Mouse (Mus musculus) heart, embryonic 11.5 days (tissue): ENCODE data around the gene Mark2. TPM values are rescaled to one million over a fixed set of nuclear protein-coding genes. Genes with fewer than 3 reads are reported as not detected.
A peak's percentile ranks its signal among the peaks of the same experiment; 100 is the strongest.
"Not testable (repeated sequence)": the region's sequence is repeated elsewhere in the genome, so short reads cannot be mapped to it uniquely, and the experiment has no call there.

Experiments
- ATAC-seq: fragments of 200-750 bp; cut with Nextera tagmentation; replicated peaks from 2 replicates; pipeline ENCODE4 v1.8.0; 2017; ENCODE audit warnings: moderate library complexity; ENCODE audit not compliant: insufficient number of reproducible peaks, low FRiP score, low TSS enrichment
- H3K27ac ChIP-seq: fragments of 300-500 bp; sonication (generic); 2 replicates; pipeline ENCODE4 v1.5.1; 2014; ENCODE audit warnings: mild to moderate bottlenecking, low read depth, low read length
- H3K27me3 ChIP-seq: fragments of 300-500 bp; sonication (generic); 2 replicates; pipeline ENCODE4 v1.6.1; 2014; ENCODE audit warnings: mild to moderate bottlenecking, low read length, mixed read lengths; ENCODE audit not compliant: control insufficient read depth, insufficient read depth
- H3K36me3 ChIP-seq: fragments of 300-500 bp; sonication (generic); 2 replicates; pipeline ENCODE4 v1.6.1; 2014; ENCODE audit warnings: mild to moderate bottlenecking, low read length, moderate library complexity, mixed read lengths; ENCODE audit not compliant: control insufficient read depth, insufficient read depth
- H3K4me1 ChIP-seq: fragments of 300-500 bp; sonication (generic); 2 replicates; pipeline ENCODE4 v1.6.1; 2014; ENCODE audit warnings: low read length; ENCODE audit not compliant: control insufficient read depth, insufficient read depth
- H3K4me2 ChIP-seq: fragments of 300-500 bp; sonication (generic); 2 replicates; pipeline ENCODE4 v1.6.1; 2014; ENCODE audit warnings: mild to moderate bottlenecking, moderate library complexity
- H3K4me3 ChIP-seq: fragments of 300-500 bp; sonication (generic); 2 replicates; pipeline ENCODE4 v1.5.1; 2014; ENCODE audit warnings: low read depth, low read length
- H3K9ac ChIP-seq: fragments of 300-500 bp; sonication (generic); 2 replicates; pipeline ENCODE4 v1.6.1; 2014; ENCODE audit warnings: mild to moderate bottlenecking, low read depth, low read length, moderate library complexity
- H3K9me3 ChIP-seq: fragments of 300-500 bp; sonication (generic); replicated peaks from 2 replicates; pipeline ENCODE4 v1.6.1; 2016; ENCODE audit warnings: low read length; ENCODE audit not compliant: control insufficient read depth
- WGBS: fragments of 180-500 bp; shearing (Covaris S2); extraction: QIAGEN DNeasy Blood & Tissue Kit; methylation state at CpG from one replicate; pipeline ENCODE4 v1.1.7; 2014; ENCODE audit not compliant: insufficient replicate concordance; 5-methylcytosine and 5-hydroxymethylcytosine counted together
- polyA plus RNA-seq: library from polyadenylated mRNA; unstranded; fragments of >200 nt; fragmentation: Nextera tagmentation; extraction: Ambion mirVana; gene quantifications from 2 replicates; pipeline ENCODE4 v1.2.1, GENCODE M21; 2014

Mark2 gene
- polyA plus RNA-seq, 1 experiment from 2014 or later: 34.5 TPM

DNA sequence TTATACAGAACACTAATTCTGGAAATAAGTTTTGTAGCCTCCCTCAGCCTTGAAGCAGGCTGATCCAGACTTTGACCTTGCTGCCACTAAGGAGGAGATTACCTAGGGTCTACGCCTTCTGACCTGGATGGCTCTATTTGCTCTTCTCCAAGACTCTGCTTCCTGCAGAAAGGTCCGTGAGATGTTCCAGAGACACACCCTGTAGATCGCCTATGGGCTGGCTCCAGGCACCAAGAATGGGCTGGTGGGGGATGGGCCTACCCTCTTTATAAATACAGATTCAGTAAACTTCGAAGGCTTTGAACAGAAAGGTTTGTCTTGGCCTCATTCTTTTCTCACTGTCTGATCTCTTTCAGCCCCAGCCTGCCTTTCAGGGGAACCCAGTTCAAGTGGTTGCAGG lies 27.8 kb upstream of the Mark2 start:
- peaks cover 27% of the 10 kb centered on the region for H3K36me3 ChIP-seq
- not testable (repeated sequence) for H3K27ac ChIP-seq, H3K9me3 ChIP-seq, H3K4me2 ChIP-seq, H3K27me3 ChIP-seq, H3K4me3 ChIP-seq, H3K4me1 ChIP-seq, H3K9ac ChIP-seq, ATAC-seq
- 78% methylated on average over 4 of the region's 4 CpGs for WGBS

DNA sequence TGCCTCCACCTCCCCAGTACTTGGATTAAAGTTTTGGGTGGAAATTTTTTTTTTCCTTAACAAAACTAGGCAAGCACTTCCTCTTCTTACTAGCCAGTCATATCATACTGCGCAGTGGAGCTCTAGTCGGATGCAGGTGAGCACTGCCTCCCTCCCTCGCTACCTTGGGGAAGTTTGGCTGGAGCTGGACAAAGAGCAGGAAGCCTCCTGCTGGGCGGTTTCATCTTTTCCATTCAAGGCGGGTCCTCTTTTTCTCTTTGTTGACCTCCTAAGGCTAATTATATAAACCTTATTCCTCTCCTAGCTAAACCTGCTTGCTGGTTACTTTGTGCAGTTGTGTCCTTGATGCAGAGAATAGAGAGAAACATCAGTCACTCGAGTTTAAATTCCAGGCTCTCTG lies 12.0 kb upstream of the Mark2 start:
- H3K9me3 ChIP-seq: no peaks in the 10 kb centered on the region
- H3K4me2 ChIP-seq: no peak overlapping the region
- 54% methylated on average over 6 of the region's 6 CpGs for WGBS
- H3K27ac ChIP-seq: no peak overlapping the region
- H3K4me1 ChIP-seq: no peaks in the 10 kb centered on the region
- H3K36me3 ChIP-seq: peaks cover 12% of the 10 kb centered on the region
- no peak overlapping the region for H3K4me3 ChIP-seq
- H3K27me3 ChIP-seq: no peaks in the 10 kb centered on the region
- H3K9ac ChIP-seq: no peak overlapping the region
- ATAC-seq: no peak

DNA sequence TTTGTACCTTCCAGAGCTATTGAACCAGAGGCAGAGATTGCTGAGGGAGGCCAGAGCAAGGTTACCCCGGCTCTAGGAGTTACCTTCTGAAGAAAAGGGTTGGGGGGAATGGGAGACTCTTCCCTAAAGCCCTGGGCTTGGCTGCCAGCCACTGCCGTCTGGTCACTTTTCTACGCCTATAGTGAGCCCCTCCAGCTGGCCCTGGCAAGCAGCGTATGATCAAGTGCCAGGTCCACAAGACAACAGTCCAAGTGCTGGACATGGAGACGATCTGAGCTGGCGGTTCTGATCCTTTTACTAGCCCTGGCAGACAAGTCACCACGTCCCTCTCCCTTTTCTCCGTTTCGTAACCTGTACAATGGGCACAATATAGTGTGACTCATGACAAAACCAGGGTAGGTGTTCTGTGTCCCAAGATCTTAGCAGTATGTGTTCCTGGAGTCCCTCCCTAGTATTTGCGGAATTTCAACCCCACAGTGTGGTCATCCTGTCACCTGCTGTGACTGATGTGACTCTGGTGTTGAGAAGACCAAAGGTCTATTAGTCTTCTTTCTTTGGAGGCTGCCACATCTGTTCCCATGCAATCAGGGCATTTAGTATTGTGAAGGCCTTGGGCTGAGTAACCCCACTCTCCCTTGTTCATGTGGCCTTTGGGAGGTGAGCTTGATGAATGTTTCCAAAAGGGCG lies 11.3 kb upstream of the Mark2 start:
- ATAC-seq: no peak
- Histone ChIP-seq H3K4me3 (no peak overlapping the region), H3K27me3 (no peaks in the 10 kb centered on the region), H3K27ac (no peak overlapping the region), H3K9me3 (no peaks in the 10 kb centered on the region), H3K4me2 (no peak overlapping the region), H3K4me1 (no peaks in the 10 kb centered on the region), H3K36me3 (peaks cover 10% of the 10 kb centered on the region), H3K9ac (no peak overlapping the region)
- WGBS: 67% methylated on average over 11 of the region's 11 CpGs

DNA sequence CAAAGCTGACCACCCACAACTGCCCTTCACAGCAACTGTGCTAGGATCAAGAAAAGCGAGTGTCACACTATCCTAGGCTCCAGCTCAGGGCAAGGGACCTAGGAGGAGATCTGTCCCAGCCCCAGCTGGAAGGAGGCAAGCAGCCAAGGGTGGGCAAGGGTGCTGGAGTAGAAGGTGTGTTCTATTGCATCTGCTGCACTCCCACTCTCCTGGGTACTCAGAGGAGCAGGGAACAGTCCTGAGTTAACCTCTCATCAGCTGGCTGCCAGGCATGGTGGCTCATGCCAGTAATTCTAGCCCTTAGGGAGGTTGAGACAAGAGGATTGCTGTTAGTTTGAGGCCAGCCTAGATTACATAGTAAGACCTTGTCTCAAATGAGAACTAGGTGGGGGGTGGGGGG lies 8.3 kb upstream of the Mark2 start:
- H3K27me3 ChIP-seq: no peaks in the 10 kb centered on the region
- no peaks in the 10 kb centered on the region for H3K4me1 ChIP-seq
- WGBS: 65% methylated on average over 1 of the region's 1 CpGs
- no peaks in the 10 kb centered on the region for H3K9me3 ChIP-seq
- no peak overlapping the region for H3K27ac ChIP-seq
- no peak for ATAC-seq
- H3K9ac ChIP-seq: no peak overlapping the region
- H3K4me3 ChIP-seq: no peak overlapping the region
- no peak overlapping the region for H3K4me2 ChIP-seq
- no peaks in the 10 kb centered on the region for H3K36me3 ChIP-seq

DNA sequence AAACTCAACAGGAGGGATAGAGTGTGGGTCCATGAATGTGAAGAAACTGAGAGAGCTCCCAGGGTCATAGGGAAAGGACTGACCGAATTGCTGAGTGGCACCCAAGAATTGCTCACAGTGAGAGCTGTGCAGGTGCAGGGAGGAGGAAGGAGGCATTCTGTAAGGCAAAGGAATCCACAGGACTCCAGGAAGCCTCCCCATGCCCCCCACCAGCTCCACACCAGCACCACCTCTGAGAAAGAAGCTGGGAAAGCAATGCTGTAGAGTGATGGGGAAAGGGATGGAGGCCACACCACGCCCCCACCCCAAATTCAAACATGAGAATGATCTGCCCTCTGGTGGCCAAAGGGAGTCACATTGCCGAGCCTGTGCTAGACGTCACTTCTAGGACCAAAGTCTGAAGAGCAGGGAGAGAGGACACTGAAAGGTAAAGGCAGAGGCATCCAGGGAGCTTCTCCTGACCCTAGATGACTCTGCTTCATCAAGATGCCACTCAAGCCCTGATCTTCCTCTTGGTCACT lies 3.6 kb upstream of the Mark2 start:
- WGBS: 20% methylated on average over 4 of the region's 4 CpGs
- no peaks in the 10 kb centered on the region for H3K9me3 ChIP-seq
- no peak overlapping the region for H3K4me3 ChIP-seq
- H3K36me3 ChIP-seq: no peaks in the 10 kb centered on the region
- H3K9ac ChIP-seq: no peak overlapping the region
- no peaks in the 10 kb centered on the region for H3K27me3 ChIP-seq
- 0 out of 2 replicates have a peak, but pooled peaks cover 3% of the 10 kb centered on the region for H3K4me1 ChIP-seq
- no peak overlapping the region for H3K27ac ChIP-seq
- ATAC-seq: no peak
- H3K4me2 ChIP-seq: no peak overlapping the region

DNA sequence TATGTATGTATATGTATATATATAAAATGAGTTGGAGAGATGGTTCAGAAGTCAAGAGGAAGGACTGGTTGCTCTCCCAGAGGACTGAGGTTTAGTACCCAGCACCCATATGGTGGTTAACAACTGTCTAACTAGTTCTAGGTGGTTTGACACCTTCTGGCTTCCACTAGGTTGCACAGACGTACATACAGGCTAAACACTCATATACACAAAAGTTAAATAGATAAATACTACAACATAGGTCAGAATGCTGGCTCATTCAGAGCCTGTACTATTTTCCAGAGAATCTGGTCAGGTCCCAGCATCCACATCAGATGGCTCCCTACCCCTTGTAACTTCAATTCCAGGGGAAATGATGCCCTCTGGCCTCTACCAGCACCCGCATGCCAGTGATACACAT lies 986 bp upstream of the Mark2 start:
- Histone ChIP-seq H3K27ac (no peak overlapping the region), H3K4me1 (peaks cover 29% of the 10 kb centered on the region), H3K4me2 (no peak overlapping the region), H3K27me3 (no peaks in the 10 kb centered on the region), H3K9me3 (no peaks in the 10 kb centered on the region), H3K9ac (no peak overlapping the region), H3K4me3 (no peak overlapping the region), H3K36me3 (no peaks in the 10 kb centered on the region; the same call in 1 of the 2 replicates)
- 71% methylated on average over 2 of the region's 2 CpGs for WGBS
- ATAC-seq: no peak

DNA sequence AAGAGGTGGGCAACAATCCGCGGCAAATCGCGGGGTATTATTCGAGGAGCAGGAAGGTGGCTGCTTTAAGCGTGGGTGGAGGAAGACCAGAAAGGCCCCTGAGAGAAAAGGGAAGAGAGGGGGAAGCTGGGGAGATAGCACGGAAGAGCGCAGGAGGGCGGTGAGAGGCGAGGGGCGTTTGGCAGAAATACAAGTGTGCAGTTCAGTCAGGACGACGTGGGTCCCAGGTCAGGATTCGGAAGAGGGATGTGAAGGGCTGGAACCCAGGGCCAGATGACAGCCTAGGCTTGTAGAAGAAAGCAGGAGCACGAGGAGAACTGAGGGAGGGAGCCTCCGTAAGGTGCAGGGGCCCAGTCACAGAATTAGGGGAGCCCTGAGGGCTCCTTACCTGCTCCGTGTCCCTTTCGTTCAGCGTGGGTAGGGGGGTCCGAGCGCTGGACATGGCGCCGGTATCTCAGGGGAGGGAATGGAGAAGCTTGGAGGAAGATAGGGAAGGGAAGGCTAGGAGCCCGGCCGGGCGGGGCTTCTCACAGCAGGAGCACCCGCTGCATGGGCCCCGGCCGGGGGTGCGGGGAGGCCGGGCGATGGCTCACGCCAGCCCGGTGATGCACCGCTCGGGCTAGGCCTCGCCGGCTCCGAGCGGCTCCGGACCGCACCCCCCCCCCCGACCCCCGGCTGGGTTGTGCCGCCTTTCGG lies 732 bp downstream of the Mark2 start:
- peak overlapping the region; percentile 92 for H3K4me3 ChIP-seq
- H3K4me1 ChIP-seq: peaks cover 37% of the 10 kb centered on the region
- under 1% methylated on average over 31 of the region's 46 CpGs for whole genome bisulfite sequencing
- H3K27me3 ChIP-seq: no peaks in the 10 kb centered on the region
- no peaks in the 10 kb centered on the region for H3K9me3 ChIP-seq
- H3K27ac ChIP-seq: peak overlapping the region; percentile 80
- H3K4me2 ChIP-seq: peak overlapping the region; percentile 76
- H3K36me3 ChIP-seq: no peaks in the 10 kb centered on the region; the same call in 1 of the 2 replicates
- peak; percentile 79 for ATAC-seq
- peak overlapping the region; percentile 96 for H3K9ac ChIP-seq

DNA sequence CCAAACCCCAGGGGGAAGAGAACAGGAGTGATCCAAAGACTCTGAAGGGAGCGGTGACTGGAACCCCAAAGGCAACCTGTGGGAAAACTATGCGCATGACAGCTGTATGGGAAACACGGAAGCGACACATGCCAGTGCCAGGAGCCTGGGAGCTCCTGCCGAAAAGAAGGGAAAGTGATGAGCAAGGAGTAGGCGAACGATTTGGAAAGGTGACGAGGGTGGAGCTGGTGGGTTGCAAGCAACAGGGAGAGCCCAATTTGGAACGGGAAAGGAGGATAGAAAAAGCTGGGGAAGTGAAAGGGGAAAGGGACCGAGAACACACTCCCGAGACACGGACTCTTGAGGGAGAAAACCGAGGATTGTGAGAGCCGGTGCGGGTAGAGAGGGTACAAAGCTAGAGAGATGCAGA lies 1.3 kb downstream of the Mark2 start:
- peaks cover 37% of the 10 kb centered on the region for H3K4me1 ChIP-seq
- peak overlapping the region; percentile 92 for H3K4me3 ChIP-seq
- H3K27ac ChIP-seq: peak overlapping the region; percentile 80; the same call in 1 of the 2 replicates
- no peaks in the 10 kb centered on the region; the same call in 1 of the 2 replicates for H3K36me3 ChIP-seq
- no peaks in the 10 kb centered on the region for H3K27me3 ChIP-seq
- no peaks in the 10 kb centered on the region for H3K9me3 ChIP-seq
- H3K9ac ChIP-seq: peak overlapping the region; percentile 96
- 1% methylated on average over 15 of the region's 15 CpGs for WGBS
- H3K4me2 ChIP-seq: peak overlapping the region; percentile 76
- ATAC-seq: no peak
